Mouse (Mus musculus): ENCODE measurements around the gene Gpr85.

DNA sequence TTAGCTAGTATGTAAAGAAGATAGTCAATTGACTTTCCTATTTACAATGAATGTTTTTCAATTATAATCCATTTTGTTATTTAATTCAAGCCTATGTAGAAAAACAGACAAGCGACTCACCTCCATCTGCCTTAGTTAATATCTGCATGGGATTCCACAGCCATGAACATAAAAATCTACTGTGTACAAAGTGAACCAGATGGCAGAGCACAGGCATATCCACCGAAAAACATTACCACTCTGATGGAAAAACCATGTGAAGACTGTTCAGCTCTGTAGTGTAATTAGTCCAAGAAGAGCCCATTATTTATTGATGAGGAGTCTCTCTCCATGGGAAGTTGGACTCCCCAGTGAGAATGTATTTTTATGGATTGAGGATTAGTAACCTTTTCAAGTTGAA, 7.0 kb downstream of the Gpr85 start:
- TF ChIP-seq CTCF (IDR thresholded peaks at IDR 0.05; ENCODE audit: control insufficient read depth, insufficient read depth, insufficient replicate concordance, low read depth, low read length) (no peak), POLR2A (IDR thresholded peaks at IDR 0.05; ENCODE audit: control insufficient read depth, low read depth, low read length) (no peak)

Data from testis, adult 2 months (tissue).